Mouse (Mus musculus): ENCODE results near the gene Cs.
A peak's percentile ranks its signal among the peaks of the same experiment; 100 is the strongest.
"Not testable (repeated sequence)": the region's sequence is repeated elsewhere in the genome, so short reads cannot be mapped to it uniquely, and the experiment has no call there.

The Cs gene

GRCm38 (mm10) chr10:128332358-128333249 is 4.9 kb upstream of the Cs start:
- DNase-seq (ENCODE audit: low read depth in 1 of 2, low spot score in 2 of 2): not testable (repeated sequence)

DNA sequence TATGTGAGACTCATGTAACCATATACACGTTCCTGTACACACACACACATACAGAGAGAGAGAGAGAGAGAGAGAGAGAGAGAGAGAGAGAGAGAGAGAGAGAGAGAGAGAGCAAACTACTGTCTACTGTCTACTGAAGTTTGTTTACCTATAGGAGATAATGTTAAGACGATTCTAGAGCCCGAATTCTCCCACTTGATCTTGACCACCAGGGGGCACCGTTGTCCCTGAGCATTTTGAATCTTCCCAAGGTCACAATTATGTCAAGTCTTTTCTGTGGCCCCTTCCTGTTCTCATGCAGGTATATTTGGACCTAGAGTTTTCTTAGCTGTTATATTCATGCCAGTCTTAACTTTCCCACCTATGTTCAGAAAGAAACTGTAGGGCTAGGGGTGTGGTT is 2.0 kb upstream of the Cs start:
- peak in 1 of 2 experiments; percentile 57 for DNase-seq (ENCODE audit: low read depth in 1 of 2, low spot score in 2 of 2)

DNA sequence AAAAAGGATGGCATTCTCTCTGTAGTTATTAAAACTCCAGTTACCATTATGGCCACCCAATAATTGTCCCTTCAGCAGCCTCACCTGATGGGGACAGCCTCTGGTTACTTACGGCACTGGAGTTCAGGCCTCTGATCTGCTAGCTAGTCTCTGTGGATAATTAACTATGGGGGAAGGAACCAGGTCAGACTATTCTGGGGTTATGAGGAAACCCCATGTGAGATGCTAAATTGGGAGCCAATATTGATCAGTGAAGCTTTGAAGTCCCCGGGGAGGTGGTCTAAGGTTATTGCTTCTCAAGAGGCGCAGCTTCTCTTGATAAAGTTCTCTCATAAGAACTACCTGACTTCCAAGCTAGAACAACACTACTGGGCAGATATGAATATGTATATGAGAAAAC is 1.3 kb upstream of the Cs start:
- no peak for DNase-seq (ENCODE audit: low read depth in 1 of 2, low spot score in 2 of 2)

GRCm38 (mm10) chr10:128336597-128336996 is 937 bp upstream of the Cs start:
- DNase-seq (ENCODE audit: low read depth in 1 of 2, low spot score in 2 of 2): no peak

GRCm38 (mm10) chr10:128338415-128338814 is 881 bp downstream of the Cs start:
- DNase-seq (ENCODE audit: low read depth in 1 of 2, low spot score in 2 of 2): no peak

DNA sequence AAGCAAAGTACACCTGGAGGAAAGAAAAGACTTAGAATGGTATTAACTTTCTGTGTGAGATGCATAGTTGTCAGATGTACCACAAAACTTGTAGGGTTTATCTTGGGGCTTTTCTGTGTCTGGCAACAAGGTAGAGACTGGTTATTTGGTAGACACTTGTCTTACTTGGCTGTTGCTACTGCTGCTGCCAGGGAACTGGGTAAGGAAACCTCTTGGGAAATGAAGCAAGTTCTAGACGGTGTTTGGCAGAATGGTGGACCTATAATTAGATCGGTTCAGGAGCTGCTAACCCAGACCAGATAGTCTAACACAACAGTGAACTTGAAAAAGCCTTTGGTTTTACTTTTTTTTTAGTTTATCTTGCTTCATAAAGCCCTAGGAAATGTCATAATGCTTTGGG is 1.4 kb downstream of the Cs start:
- DNase-seq (ENCODE audit: low read depth in 1 of 2, low spot score in 2 of 2): no peak

- DNase-seq (ENCODE audit: low read depth in 1 of 2, low spot score in 2 of 2): no peak
Measured at GRCm38 (mm10) chr10:128340257-128340656, 2.7 kb downstream of the Cs start.

GRCm38 (mm10) chr10:128343436-128343835 is 5.9 kb downstream of the Cs start:
- DNase-seq (ENCODE audit: low read depth in 1 of 2, low spot score in 2 of 2): no peak

DNA sequence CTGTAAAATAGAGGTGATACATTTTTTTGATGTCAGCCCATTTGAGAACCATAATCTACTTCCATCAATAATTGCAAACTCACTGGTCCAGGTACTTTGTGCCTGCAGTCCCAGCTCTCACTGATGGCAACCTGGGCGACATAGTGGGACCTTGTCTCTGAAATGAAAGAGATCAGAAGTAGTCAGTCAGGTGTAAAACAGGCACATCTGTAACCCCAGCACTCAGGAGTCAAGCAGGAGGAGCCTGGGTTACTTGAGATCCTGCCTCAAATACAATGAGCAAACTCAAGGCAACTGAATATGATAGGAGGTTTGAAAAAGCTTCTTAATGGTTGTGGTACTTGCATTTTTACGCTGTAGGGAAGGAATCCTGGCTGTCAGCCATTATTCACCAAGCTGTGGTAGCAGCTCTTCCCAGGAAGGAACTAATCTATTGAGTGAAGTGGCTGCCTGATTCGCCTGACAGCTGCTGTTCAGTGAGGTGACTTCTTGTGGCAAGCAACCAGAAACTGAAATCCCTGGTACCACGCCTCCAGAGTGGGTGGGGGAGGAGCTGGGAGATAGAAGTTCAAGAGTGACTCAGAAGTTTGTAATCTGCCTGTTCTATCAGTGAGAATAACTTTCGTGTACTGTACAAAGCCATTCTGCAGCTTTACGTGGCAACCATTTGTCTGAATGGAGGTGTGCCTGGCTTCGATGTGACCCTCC is 7.2 kb downstream of the Cs start:
- peak in 1 of 2 experiments; percentile 56 for DNase-seq (ENCODE audit: low read depth in 1 of 2, low spot score in 2 of 2)

GRCm38 (mm10) chr10:128347541-128347940 is 10.0 kb downstream of the Cs start:
- DNase-seq (ENCODE audit: low read depth in 1 of 2, low spot score in 2 of 2): no peak

DNA sequence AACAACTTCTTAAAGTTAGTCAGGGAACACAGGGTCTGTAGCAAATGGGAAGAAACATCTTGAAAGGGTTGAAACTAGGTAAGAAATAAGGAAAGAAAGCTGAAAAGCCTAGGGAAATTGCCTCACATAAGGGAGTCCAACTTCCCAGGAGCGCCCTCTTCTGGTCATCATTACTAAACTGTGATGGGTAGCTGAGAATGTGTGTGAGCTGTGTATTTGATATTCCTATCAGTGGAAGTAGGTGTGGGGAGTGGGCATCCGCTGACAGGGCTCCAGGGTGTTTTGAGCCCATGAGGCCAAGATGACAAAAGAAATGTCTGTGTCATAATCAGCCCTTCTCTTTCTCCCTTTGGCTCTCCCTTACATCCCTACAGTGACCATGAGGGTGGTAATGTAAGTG is 21.3 kb downstream of the Cs start:
- DNase-seq (ENCODE audit: low read depth in 1 of 2, low spot score in 2 of 2): peak in 1 of 2 experiments; percentile 28

- no peak for DNase-seq (ENCODE audit: low read depth in 1 of 2, low spot score in 2 of 2)
Measured at GRCm38 (mm10) chr10:128359226-128359625, 21.7 kb downstream of the Cs start.

DNA sequence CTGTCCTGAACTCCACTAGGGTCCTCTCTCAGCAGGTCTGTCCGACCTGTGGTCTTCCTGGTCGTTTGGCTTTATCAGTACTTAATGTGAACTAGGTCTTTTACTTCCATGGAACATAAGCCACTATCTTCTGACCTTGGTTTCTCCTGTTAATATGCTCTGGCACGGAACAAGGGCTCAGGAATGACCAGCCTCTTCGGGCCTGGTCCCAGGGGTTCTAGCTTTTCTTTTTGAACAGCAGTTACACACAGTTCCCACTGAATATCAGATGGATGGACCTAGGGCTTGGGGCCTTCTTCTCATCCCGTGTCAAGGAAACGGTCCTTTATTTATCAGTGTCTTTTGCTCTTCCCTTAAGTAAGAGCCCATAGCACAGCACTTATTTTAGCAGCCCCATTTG is 24.3 kb downstream of the Cs start:
- DNase-seq (ENCODE audit: low read depth in 1 of 2, low spot score in 2 of 2): no peak

GRCm38 (mm10) chr10:128362568-128362967 is 25.0 kb downstream of the Cs start:
- DNase-seq (ENCODE audit: low read depth in 1 of 2, low spot score in 2 of 2): no peak

DNA sequence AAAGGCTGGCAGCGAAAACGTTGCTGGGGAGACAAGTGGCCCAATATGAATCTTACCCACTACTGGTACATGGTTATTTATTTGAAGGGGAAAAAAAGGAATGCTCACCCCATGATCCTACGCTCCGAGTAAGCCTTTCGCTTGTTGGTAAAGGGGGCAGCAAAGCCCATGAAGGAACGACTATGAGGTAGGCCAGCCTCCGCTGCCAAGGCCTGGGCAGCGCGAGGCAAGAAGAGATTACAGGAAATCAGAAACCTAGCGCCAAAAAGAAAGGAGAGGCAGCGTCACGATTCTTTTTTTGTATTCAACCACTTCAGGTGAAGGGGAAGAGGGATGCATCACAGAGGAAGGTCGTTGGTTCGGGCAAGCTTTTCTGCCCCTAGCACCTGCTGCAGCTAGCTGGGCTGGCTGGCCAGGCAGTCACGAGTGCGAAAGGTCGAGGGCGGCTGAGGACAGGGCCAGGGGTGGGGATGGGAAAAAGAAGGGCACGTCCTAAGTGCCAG is 30.4 kb downstream of the Cs start:
- no peak for DNase-seq (ENCODE audit: low read depth in 1 of 2, low spot score in 2 of 2)

GRCm38 (mm10) chr10:128368402-128369217 is 31.1 kb downstream of the Cs start, which contains the start of gene Coq10a:
TSS of gene Coq10a (minus strand) at chr10:128368997.
- peak; percentile 66 to 86 for DNase-seq (ENCODE audit: low read depth in 1 of 2, low spot score in 2 of 2)

DNA sequence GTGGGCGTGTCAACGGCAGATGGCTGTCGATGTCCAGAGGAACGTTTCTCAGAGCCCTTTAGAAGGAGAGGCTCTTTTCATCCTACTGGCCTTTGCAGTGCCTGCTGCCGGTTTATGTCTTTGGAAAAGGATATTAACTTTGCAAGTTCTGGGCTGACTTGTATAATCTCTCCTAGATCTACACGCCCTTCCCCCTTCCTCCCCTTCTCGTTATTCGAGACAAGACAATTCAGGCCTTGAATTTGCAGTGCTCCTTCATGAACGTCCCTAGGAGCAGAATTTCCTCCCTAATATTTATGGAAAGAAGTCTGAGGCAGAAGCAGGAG is 31.6 kb downstream of the Cs start:
- no peak for DNase-seq (ENCODE audit: low read depth in 1 of 2, low spot score in 2 of 2)

DNA sequence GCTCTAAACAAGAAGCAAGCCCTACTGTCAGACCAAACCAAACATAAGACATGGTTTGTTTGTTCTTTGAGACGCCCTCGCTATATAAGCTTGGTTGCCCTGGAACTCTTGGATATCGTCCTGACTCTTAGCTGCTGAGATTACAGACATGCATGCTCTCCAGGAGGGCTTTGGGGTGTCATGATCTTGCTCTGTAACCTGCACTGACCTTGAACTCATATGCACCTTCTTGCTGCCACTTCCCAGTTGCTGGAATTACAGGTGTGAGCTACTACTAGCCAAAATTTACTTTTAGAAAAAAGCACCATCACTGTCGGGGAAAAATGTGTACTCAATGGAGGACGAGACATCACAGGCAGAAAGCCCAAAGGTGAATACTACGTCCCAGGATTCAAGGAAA is 32.1 kb downstream of the Cs start:
- no peak for DNase-seq (ENCODE audit: low read depth in 1 of 2, low spot score in 2 of 2)

GRCm38 (mm10) chr10:128370021-128370420 is 32.5 kb downstream of the Cs start:
- DNase-seq (ENCODE audit: low read depth in 1 of 2, low spot score in 2 of 2): no peak

DNA sequence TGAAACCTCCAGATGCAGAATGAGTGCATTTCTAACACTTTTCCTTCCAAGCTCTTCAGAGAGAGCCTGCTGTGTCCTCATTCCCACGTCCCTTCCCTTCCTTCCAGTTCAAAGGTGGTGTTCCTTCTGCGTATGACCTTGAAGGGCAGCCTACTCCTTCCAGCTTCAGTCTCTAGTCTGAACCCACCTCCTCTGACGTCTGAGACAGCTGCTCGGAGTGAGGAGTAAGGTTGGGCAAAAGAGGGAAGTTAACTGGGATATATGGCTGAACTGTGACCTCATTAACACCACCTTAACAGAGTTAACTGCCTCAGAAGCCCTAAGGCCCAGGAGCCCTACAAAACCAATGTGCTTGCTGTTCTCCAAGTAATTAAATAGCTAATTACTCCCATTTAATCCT is 33.1 kb downstream of the Cs start:
- no peak for DNase-seq (ENCODE audit: low read depth in 1 of 2, low spot score in 2 of 2)

DNA sequence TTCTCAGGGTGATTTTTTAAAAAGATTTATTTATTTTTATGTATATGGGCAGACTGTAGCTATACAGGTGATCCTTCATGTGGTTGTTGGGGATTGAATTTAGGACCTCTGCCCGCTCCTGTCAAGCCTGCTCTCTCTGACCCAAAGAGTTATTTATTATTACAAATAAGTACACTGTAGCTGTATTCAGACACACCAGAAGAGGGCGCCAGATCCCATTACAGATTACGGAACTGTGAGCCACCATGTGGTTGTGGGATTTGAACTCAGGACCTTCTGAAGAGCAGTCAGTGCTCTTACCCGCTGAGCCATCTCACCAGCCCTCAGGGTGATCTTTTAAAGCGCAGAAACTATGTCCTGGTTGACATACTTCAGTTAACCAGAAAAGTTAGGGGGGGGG is 34.6 kb downstream of the Cs start:
- no peak for DNase-seq (ENCODE audit: low read depth in 1 of 2, low spot score in 2 of 2)

Data from monocyte, adult 2 months (primary cell).